Mouse (Mus musculus): Measurements from ENCODE around the gene Tas1r1.

DNA sequence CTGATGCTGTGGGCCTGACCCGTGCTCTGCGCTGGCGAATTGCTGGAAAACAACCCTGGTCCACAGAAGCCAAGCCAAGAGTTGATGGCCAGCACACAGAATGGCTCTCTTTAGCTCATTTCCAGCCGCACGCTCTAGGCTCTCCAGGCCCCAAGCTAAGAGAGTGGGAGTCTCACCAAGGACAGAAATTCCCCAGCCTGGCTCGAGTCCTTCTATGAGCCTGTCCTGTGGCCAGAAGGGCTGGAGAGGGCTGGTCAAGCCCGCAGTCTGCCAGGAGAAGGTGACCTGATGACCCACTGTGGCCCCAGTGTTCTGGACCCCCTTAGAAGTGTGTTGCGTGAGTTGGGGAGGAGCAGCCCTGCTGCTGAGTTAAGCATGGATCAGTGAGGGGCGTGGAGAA, 38.8 kb upstream of the Tas1r1 start:
- TF ChIP-seq POLR2A (IDR thresholded peaks at IDR 0.05; ENCODE audit: low read depth, low read length) (no peak), CTCF (IDR thresholded peaks at IDR 0.05; ENCODE audit: extremely low read depth, insufficient read length, insufficient replicate concordance, low read depth, low read length) (no peak)

Measured in small intestine, adult 2 months (tissue).